Mouse (Mus musculus) cerebellum, adult 9-10 months (tissue): ENCODE results near the gene Dagla.

Experiments
- DNase-seq: peaks from one replicate; pipeline ENCODE4 v3.0.0; 2022

Gene Dagla

GRCm38 (mm10) chr19:10306521-10307243 lies 2.0 kb upstream of the Dagla start:
- no peak for DNase-seq

DNA sequence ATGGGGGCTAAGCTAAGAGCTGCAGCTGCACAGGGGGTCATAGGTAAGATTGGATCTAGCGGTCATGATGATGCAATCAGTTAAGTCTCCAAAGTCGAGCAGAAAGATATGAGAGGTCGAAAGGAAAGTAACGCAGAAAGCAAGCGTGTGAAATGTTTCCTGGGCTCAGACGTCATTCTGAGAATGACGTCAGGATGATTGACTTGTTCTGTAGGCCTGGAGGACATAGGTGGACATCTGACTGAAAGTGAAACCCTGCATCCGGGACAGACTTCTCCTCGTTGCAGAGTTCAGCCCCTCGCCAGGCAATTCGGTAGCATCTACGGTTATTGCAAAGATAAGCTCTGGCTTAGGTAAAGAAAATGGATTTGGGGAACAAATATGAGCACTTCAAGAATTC lies 963 bp upstream of the Dagla start:
- no peak for DNase-seq

GRCm38 (mm10) chr19:10304395-10304794 lies 282 bp downstream of the Dagla start:
- peak; percentile 43 for DNase-seq

DNA sequence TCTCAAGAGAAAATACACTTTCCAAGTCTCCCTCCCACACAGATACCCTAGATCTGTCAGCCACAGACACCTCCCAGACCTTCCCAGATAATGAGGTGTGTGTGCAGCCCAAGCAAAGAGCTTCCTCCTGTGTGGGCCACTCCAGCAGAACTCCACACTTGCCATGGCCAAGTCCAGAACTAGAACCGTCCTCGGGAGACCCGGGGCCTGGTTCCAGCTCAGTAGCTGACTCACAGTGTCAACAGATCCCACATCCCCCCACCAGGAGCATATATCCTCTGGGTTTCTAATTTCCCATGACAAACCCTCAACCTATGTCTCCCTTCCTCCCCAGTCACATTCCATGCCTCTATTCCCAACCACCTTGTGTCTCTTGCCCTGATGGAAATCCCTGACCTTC lies 1.8 kb downstream of the Dagla start:
- DNase-seq: no peak

DNA sequence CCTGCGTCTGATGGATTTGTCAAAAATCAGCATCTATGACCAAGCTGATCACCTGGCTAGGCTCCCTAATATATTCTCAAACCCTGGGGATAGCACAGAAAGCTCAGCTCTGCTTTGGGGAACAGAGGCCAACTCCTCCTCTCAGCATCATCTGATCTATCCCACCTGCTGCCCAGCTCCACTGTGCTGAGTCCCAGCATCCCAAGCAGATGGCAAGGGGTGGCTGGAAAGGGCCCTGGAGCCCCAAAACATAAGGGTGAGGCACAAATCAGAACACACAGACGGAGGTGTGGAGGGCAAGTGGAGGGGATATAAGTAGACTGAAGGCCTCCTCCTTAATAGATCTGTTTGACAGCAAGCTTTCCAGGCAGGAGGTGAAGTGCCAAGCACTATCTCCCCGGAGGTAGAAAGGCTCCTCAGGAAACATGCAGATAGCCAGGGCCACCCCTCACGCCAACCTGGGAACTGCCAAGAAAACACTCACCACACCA lies 2.8 kb downstream of the Dagla start:
- DNase-seq: no peak

- DNase-seq: no peak
Observed at GRCm38 (mm10) chr19:10301263-10301662, 3.4 kb downstream of the Dagla start.

DNA sequence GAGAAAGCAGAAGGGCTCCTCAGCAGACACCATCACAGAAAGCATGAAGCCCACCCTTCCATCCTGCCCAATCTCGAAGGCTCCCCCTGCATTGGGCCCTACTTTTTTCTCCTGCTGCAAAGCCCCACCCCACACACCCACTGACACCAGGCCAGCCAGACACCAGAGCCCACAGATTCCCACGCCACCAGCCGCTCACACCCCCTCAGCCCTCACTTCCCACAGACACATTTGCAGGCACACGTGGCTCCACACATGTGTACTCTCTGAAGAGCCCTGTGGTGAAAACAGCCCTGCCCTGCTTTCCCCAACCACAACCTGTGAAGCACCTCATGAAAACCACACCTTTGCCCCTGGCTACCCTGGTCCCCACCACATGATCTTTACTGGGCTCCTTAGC lies 3.9 kb downstream of the Dagla start:
- DNase-seq: no peak

DNA sequence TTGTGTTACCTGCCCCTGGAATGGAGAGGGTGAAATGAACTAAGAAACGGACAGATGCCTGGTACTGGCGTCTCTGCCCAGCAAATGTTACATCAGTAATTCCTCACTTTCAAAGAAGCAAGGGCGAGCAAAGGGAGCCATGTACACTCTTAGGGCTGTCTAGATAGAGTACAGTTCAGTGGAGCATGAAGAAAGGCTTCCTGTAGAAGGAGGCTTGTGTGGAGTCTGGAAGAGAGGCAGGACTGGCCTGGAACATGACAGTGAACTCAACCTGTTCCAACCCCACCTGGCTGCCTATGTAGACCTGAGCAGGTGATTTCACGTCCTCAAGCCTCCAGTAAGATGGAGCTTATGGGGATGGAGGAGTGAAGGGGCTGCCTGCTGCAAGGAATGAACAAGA lies 6.4 kb downstream of the Dagla start:
- DNase-seq: no peak

- DNase-seq: no peak
Observed at GRCm38 (mm10) chr19:10297041-10297503, 7.6 kb downstream of the Dagla start.

- DNase-seq: no peak
Observed at GRCm38 (mm10) chr19:10296306-10296705, 8.4 kb downstream of the Dagla start.

DNA sequence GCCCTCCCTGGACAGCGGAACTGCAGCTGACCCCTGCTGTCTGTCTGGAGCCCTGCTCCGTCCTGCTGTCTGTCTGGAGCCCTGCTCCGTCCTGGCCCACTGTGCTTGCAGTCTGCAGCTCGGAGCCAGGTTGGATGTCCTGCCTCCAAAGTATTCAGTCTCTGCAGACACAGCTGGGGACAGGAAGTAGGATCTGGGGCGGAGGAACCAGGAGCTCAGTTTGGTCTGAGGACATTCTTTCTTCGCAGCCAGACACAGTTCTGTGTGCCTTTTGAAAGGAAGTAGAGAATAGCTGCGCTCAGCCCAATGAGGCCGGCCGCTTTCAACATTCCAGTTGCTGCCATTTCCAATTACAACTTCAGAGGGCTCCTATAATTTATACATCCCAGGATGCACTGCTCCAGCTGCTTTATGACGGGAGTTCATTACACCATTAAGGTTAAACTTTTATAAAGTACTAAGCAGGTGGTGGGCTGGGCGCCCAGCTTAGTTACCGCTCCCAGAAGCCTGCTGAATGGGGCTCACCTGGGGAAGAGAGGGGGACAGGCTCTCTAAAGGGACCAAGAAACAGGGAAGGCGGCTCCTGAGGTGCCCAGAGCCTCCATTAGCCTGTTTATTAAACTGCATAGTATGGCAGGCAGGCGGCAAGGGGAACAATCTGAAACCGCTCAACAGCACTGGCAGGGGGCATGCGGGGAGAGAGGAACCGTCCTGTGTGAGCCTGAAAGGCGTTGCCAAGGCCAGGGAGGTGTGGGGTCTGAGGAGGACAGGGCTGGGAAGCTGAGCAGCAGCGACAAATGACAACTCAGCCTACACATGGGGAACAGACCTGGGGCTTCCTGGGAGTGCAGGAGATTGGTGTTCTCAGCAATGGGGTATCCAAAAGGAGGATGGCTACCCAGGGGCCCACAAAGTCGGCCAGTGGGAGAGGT lies 9.8 kb downstream of the Dagla start:
- no peak for DNase-seq

GRCm38 (mm10) chr19:10293987-10294386 lies 10.7 kb downstream of the Dagla start:
- DNase-seq: no peak

DNA sequence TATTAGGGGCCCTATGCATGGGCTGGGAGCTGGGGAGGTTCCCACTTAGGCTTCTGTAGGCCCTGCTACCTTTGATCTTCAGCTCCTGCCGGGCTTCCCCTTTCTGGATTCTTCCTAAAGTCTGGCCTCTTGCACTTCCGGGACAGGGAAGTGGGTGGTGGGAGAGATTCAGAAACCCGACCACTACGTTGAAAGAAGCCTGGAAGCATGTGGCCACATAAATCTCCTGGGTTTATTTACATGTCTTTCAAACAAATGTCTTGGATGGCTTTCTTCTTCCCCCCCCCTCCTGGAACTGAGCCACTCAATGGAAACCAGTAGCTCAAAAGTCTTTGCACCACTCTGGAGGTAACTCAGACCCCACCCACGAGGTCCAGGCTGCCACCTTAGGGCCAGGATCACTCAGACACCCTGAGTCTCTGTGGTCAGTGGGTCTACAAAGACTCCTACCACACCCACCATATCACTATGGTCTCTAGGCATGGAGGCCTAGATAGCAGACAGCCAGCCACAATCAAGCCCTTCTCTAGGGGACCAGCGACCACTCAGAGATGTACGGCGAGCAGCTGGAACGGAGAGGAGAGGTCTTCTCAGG lies 12.7 kb downstream of the Dagla start:
- no peak for DNase-seq

GRCm38 (mm10) chr19:10290153-10290945 lies 14.3 kb downstream of the Dagla start:
- no peak for DNase-seq

DNA sequence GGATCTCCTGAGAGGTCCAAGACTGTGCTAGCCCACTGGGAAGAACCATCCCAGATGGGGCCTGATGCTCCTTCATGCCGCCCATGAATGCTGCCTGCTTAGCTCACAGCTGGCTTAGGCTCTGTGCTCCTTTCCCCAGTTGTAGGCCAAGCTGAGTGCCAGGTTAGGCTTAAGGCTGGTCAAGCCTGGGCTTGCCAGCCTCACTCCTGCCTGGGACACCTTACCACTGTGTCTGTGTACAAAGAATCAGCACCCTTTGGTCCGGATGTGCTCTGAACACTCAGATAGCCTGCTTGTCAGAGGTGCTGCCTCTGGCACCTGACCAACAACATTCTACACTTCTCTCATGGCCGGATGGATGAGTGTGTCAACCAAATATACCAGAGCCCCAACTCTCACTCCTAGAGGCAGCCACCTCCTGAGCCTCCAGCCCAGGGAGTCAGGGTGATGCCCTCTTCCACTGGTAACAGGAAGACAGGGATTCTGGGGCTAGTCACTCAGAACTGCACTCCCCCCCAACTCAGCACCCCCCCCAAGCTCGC lies 15.0 kb downstream of the Dagla start:
- no peak for DNase-seq

GRCm38 (mm10) chr19:10288125-10289040 lies 16.3 kb downstream of the Dagla start:
- DNase-seq: no peak

DNA sequence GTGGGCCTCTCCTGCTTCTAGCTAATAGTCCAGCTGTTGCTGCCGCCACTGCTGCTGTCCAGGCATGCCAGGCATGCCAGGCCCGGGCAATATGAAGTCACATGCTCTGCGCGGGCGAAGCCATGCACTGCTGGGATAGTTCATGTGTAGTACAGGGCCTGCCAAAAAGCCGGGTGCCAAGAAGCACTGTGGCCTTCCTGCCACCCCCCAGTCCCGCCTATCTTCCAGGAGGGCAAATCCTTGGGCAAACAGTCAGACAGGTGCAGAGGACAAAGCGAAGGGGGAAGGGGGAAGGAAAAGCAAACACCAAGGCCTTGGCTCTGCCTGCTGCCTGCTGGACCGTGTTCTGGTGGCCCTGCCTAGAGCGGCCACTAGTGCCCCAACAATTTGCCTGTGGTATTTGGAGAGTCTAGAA lies 18.2 kb downstream of the Dagla start:
- DNase-seq: no peak

DNA sequence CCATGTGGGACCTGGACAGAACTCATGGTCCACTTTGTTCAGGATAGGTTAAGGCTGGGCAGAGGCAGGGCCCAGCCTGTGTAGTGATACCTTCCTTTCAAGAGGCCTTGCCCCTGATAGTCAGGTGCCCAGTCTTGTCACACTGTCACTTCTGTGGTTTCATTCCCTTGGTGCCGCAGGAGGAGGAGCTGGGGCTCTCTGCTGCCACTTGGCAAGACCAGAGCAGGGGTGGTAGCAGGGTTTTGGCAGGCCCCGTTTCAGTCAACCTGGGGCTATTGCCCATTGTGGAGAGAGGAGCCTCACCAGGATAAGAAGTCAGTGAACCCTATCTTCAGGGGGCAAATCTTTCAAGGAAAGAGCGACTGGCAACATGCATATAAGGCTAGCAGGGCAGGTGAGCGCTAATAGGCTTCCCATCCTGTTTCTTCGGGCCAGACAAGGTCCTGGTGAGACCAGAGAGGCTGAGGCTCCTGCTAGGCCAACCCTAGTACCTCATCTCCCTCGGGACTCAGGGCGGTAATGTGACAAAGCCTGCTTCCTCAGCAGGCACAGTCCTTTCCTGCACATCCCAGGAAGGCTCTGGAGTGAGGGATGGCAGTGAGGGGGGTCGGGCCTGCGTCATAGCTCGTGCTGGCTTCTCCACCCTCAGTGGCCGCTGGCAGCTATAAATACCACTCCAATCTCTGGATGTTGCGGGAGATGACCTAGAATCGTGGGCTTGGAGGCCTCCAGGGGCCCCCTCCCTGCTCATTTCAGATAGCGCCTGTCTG lies 23.7 kb downstream of the Dagla start:
- DNase-seq: no peak

- no peak for DNase-seq
Observed at GRCm38 (mm10) chr19:10279668-10280067, 25.0 kb downstream of the Dagla start.

DNA sequence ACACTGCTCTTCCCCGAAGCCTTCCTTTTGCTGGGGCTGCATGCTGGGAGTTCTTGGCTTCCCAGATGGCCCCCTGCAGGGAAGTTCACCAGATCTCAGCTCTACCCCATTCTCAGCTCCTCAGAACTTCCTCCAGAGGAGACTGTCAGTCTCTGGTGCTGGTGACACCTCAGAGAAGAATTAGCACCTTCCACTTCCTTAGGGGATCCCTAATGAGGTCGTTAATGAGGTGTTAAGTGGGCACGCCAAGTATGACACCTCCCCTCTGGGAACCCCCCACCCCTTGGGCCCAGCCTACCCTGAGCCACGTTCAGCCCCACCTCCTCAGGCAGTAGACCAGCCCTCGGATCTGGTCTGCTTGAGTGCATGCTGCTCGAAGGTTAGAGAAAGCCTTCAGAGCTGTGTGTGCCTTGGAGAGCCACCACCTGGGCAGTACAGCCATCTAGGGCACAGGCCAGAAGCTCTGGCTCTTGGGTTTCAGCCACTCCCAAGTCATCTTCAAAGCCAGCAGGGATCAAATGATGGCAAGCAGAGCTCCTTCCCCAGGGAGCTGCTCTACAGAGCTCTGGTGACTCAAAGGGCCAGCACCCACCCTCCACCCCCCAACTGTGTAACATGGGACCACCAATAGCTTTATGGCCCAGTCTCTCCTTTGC lies 25.9 kb downstream of the Dagla start:
- no peak for DNase-seq
